Mouse (Mus musculus) hindbrain, embryonic 14.5 days (tissue): ENCODE measurements around the gene Olfr961. TPM values are rescaled to one million over a fixed set of nuclear protein-coding genes. Genes with fewer than 3 reads are reported as not detected.

Experiments
- ATAC-seq: fragments of 200-750 bp; cut with Nextera tagmentation; 2 replicates; pipeline ENCODE4 v1.8.0; 2017; ENCODE audit warnings: moderate number of reproducible peaks, mild to moderate bottlenecking, moderate TSS enrichment, moderate library complexity; ENCODE audit not compliant: low FRiP score
- DNase-seq: peaks from one replicate; pipeline ENCODE4 v3.0.0-alpha.2; 2015; ENCODE audit warnings: low spot score
- H3K27ac ChIP-seq: fragments of 300-500 bp; sonication (generic); 2 replicates; pipeline ENCODE4 v1.5.1; 2014; ENCODE audit warnings: mild to moderate bottlenecking, moderate library complexity
- H3K27me3 ChIP-seq: fragments of 300-500 bp; sonication (generic); 2 replicates; pipeline ENCODE4 v1.6.1; 2014; ENCODE audit warnings: mild to moderate bottlenecking, low read length, mixed read lengths; ENCODE audit not compliant: control insufficient read depth, insufficient read depth
- H3K36me3 ChIP-seq: fragments of 300-500 bp; sonication (generic); replicated peaks from 2 replicates; pipeline ENCODE4 v1.6.1; 2014; ENCODE audit not compliant: control insufficient read depth, insufficient read depth
- H3K4me1 ChIP-seq: fragments of 300-500 bp; sonication (generic); replicated peaks from 2 replicates; pipeline ENCODE4 v1.6.1; 2014; ENCODE audit warnings: antibody characterized with exemption, low read length, mixed read lengths; ENCODE audit not compliant: control insufficient read depth, insufficient read depth
- H3K4me2 ChIP-seq: fragments of 300-500 bp; sonication (generic); replicated peaks from 2 replicates; pipeline ENCODE4 v1.6.1; 2014; ENCODE audit warnings: mild to moderate bottlenecking, moderate library complexity
- H3K4me3 ChIP-seq: fragments of 300-500 bp; sonication (generic); replicated peaks from 2 replicates; pipeline ENCODE4 v1.5.1; 2014; ENCODE audit warnings: mild to moderate bottlenecking, low read length
- H3K9ac ChIP-seq: fragments of 300-500 bp; sonication (generic); 2 replicates; pipeline ENCODE4 v1.6.1; 2014
- H3K9me3 ChIP-seq: fragments of 300-500 bp; sonication (generic); 2 replicates; pipeline ENCODE4 v1.6.1; 2016; ENCODE audit warnings: low read length; ENCODE audit not compliant: control insufficient read depth
- WGBS: fragments of 180-500 bp; shearing (Covaris S2); extraction: QIAGEN DNeasy Blood & Tissue Kit; methylation state at CpG from one replicate; pipeline ENCODE4 v1.1.7; 2014; 5-methylcytosine and 5-hydroxymethylcytosine counted together
- polyA plus RNA-seq: library from polyadenylated mRNA; unstranded; fragments of >200 nt; fragmentation: Nextera tagmentation; extraction: Ambion mirVana; gene quantifications from 2 replicates; pipeline ENCODE4 v1.2.1, GENCODE M21; 2014

Olfr961 gene
- polyA plus RNA-seq, 1 experiment from 2014 or later: not detected

GRCm38 (mm10) chr9:39679280-39679679 is 34.4 kb downstream of the Olfr961 start:
- Histone ChIP-seq H3K9me3 (no peaks in the 10 kb centered on the region), H3K27me3 (no peaks in the 10 kb centered on the region), H3K4me2 (no peak overlapping the region), H3K36me3 (no peaks in the 10 kb centered on the region), H3K27ac (no peak overlapping the region), H3K9ac (no peak overlapping the region), H3K4me3 (no peak overlapping the region), H3K4me1 (no peaks in the 10 kb centered on the region)
- 60% methylated on average over 2 of the region's 2 CpGs for WGBS
- DNase-seq (no peak), ATAC-seq (no peak)

Other genes starting within 250 kb of the Olfr961 start
- not detected in 2 replicates for gene Olfr952, start 217.9 kb upstream of the Olfr961 start, polyA plus RNA-seq
- gene Olfr954, start 188.4 kb upstream of the Olfr961 start, polyA plus RNA-seq: not detected in 2 replicates
- not detected in 2 replicates for gene Olfr955, start 173.1 kb upstream of the Olfr961 start, polyA plus RNA-seq
- gene Olfr44, start 151.1 kb upstream of the Olfr961 start, polyA plus RNA-seq: not detected in 2 replicates
- gene Olfr957, start 129.3 kb upstream of the Olfr961 start, polyA plus RNA-seq: not detected in 2 replicates
- not detected in 2 replicates for gene Olfr958, start 91.0 kb upstream of the Olfr961 start, polyA plus RNA-seq
- not detected in 2 replicates for gene Olfr959, start 69.5 kb upstream of the Olfr961 start, polyA plus RNA-seq
- gene AW551984, start 40.7 kb upstream of the Olfr961 start, polyA plus RNA-seq: 164 and 235 TPM in 2 replicates
- not detected in 2 replicates for gene Olfr148, start 34.4 kb upstream of the Olfr961 start, polyA plus RNA-seq
- gene Olfr960, start 23.7 kb upstream of the Olfr961 start, polyA plus RNA-seq: not detected in 2 replicates
- gene Olfr963, start 22.1 kb downstream of the Olfr961 start, polyA plus RNA-seq: not detected in 2 replicates
- gene Olfr149, start 62.0 kb downstream of the Olfr961 start, polyA plus RNA-seq: not detected in 2 replicates
- gene Olfr965, start 66.3 kb downstream of the Olfr961 start, polyA plus RNA-seq: not detected in 2 replicates
- not detected in 2 replicates for gene Olfr150, start 85.9 kb downstream of the Olfr961 start, polyA plus RNA-seq
- not detected in 2 replicates for gene Olfr967, start 101.2 kb downstream of the Olfr961 start, polyA plus RNA-seq
- not detected in 2 replicates for gene Olfr968, start 138.2 kb downstream of the Olfr961 start, polyA plus RNA-seq
- not detected in 2 replicates for gene Olfr969, start 145.9 kb downstream of the Olfr961 start, polyA plus RNA-seq
- gene Olfr970, start 163.8 kb downstream of the Olfr961 start, polyA plus RNA-seq: not detected in 2 replicates
- gene Olfr971, start 191.8 kb downstream of the Olfr961 start, polyA plus RNA-seq: not detected in 2 replicates
- gene Olfr972, start 221.3 kb downstream of the Olfr961 start, polyA plus RNA-seq: not detected in 2 replicates